Mouse (Mus musculus) E14TG2a.4 (cell line): ENCODE measurements around the gene Arvcf.

Experiments
- CTCF ChIP-seq: conservative IDR thresholded peaks from 2 replicates; pipeline ENCODE4 v1.5.1; 2014; ENCODE audit warnings: low read length
- NANOG ChIP-seq: IDR thresholded peaks from 2 replicates; pipeline ENCODE4 v1.6.1; 2014; ENCODE audit warnings: borderline replicate concordance, low read length, mixed read lengths
- POU5F1 ChIP-seq: IDR thresholded peaks from 2 replicates; pipeline ENCODE4 v1.6.1; 2014; ENCODE audit warnings: low read length, borderline replicate concordance

- TF ChIP-seq CTCF (no peak), NANOG (no peak), POU5F1 (no peak)
Observed at GRCm38 (mm10) chr16:18405091-18405854, 57.3 kb downstream of the Arvcf start.
